Mouse (Mus musculus) left cerebral cortex, postnatal 36 days (tissue): Measurements from ENCODE around the gene Bach2. TPM values are rescaled to one million over a fixed set of nuclear protein-coding genes. Genes with fewer than 3 reads are reported as not detected.
A peak's percentile ranks its signal among the peaks of the same experiment; 100 is the strongest.

Experiments used
- DNase-seq, 2 experiments: peaks; one replicate each; pipeline ENCODE4 v3.0.0; 2021 to 2022; ENCODE audit warnings: low spot score in 2 of 2, mixed read lengths in 1 of 2
- intact Hi-C: fragments of 180-260 bp; cut with DNase I; formaldehyde crosslinking; loops from one replicate; pipeline ENCODE4 v1.15.1; 2025
- total RNA-seq, 2 experiments: library from RNA; stranded (reverse); gene quantifications; 2 replicates each; pipeline ENCODE4 v1.2.3; 2021

Gene Bach2
- total RNA-seq, 2 experiments from 2014 or later = 12.6 to 16.0 TPM

GRCm38 (mm10) chr4:32525000-32525399 lies 286.4 kb downstream of the Bach2 start:
- intact Hi-C loops = no loop called here
- no peak for DNase-seq

DNA sequence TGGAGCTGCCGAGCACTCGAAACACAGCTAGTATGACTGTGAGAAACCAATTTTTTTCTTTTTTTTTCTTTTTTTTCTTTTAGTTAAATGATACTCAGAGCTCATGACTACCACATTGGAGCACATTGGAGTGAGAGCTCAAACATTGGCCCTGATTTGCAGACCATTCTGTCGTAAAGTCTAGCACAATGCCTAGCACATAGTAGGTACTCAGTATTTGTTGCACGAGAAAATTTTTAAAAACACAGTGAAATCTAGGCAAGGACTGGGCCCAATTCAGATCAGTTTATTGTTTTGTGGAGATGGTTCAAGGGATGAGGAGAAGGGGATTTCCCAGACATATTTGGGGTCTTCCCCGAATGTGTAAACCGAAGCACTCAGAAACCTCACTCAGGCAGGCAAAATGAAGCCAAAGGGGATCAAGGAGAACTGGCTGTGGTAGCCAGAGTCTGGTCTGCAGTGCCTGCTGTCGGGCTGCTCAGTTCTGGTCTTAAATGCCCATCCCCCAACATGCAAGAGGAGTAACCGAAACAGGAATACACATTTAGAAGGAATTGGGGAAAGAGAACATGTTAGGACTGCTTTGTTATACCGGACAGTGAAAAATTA lies 287.7 kb downstream of the Bach2 start:
- no peak for DNase-seq
- intact Hi-C loops = no loop called here

GRCm38 (mm10) chr4:32529443-32529995 lies 290.9 kb downstream of the Bach2 start:
- DNase-seq = no peak
- intact Hi-C loops = no loop called here

DNA sequence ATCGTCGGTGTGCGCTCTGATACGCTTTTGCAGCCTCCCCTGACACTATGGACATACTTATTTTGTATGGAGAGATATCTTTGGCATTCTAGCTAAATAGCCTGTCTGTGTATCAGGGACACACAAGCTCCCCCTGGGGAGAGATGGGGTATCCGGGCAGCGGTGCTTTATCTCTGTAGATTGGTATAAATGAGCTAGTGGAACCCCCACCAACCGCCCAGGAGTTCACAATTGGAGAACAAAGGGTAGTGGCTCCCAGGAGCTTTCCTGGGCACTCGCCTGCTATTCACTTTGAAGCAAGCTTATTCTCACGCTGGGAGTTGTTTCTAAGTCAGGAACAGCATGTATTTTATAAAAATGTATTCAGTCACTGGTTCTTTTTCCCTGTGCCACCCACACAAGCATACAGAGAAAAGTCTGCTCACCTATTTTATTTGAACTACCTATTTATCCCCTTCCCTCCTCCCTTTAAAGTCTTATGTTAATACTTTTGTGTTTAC lies 291.9 kb downstream of the Bach2 start:
- DNase-seq = peak; percentile 23 to 42

GRCm38 (mm10) chr4:32530921-32531846 lies 292.6 kb downstream of the Bach2 start:
- DNase-seq = peak; percentile 50 to 58
- intact Hi-C loops = loop anchor here (5.0 to 10.0 kb wide), 2 partner anchors 99 to 476 kb away; no protein-coding TSS in a partner anchor

More for the DNA sequence above, 291.9 kb downstream of the Bach2 start:
- intact Hi-C loops = loop anchor here (5.0 to 10.0 kb wide), 2 partner anchors 98 to 476 kb away; no protein-coding TSS in a partner anchor

DNA sequence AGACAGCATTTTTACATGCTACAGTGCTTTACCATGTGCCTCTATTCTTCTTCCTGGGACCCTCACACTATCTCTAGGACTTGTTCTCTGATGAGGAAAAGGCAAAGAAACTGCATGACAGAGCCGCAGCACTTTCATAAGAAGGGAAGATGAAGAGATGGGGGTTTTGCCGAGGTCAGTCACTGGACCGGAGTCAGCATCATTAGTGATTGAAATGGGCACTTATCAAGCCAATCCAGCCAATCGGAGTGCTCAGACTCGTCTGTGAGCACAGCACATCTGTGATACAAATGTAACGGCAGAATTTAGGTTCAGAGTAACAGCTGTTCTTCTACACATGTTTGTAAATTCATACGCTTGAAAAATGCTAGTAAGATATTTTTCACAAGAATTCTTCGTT lies 293.5 kb downstream of the Bach2 start:
- intact Hi-C loops = loop anchor here (5.0 to 10.0 kb wide), 2 partner anchors 100 to 477 kb away; no protein-coding TSS in a partner anchor
- DNase-seq = no peak

GRCm38 (mm10) chr4:32533735-32534134 lies 295.1 kb downstream of the Bach2 start:
- no peak for DNase-seq
- intact Hi-C loops = loop anchor here (5.0 to 10.0 kb wide), 2 partner anchors 101 to 479 kb away; no protein-coding TSS in a partner anchor

- intact Hi-C loops = loop anchor here (5.0 to 10.0 kb wide), 2 partner anchors 288 to 481 kb away; no protein-coding TSS in a partner anchor
- no peak for DNase-seq
These were observed 297.0 kb downstream of the Bach2 start for GRCm38 (mm10) chr4:32535626-32536025.

DNA sequence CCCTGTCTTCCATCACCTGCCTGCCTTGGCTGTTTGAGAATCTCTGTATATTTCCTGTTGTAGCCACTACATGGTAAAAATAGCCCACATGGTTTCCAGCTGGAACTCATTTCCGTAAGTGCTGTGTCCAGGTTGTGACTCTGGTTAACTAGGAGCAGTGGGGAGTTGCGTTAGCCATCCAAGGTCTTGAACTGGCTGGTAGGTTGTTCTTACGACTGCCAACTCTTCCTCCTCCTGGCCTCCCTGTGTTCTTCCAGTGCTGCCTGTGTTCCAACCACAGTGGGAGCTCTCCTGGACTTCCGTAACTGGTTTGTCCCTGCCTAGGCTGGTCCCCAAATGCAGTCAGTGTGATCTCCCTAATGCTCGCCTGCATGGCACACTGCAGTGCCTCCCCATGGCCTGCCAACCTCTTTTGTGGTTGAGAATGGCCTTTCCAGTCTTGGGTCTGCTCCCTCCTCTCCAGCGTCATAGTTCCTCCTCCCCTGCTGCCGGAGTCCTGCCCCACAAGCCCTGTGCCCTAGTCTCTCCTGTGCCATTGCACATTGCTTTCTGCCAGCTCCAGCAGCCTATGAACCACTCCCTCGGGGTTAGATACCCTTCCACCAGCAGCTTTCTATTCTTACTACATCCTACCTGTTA lies 298.4 kb downstream of the Bach2 start:
- intact Hi-C loops = loop anchor here (5.0 to 10.0 kb wide), 2 partner anchors 290 to 482 kb away; no protein-coding TSS in a partner anchor
- no peak for DNase-seq

GRCm38 (mm10) chr4:32538088-32538487 lies 299.5 kb downstream of the Bach2 start:
- DNase-seq = peak; percentile 31 to 37
- intact Hi-C loops = loop anchor here (5.0 to 10.0 kb wide), 2 partner anchors 291 to 483 kb away; no protein-coding TSS in a partner anchor

DNA sequence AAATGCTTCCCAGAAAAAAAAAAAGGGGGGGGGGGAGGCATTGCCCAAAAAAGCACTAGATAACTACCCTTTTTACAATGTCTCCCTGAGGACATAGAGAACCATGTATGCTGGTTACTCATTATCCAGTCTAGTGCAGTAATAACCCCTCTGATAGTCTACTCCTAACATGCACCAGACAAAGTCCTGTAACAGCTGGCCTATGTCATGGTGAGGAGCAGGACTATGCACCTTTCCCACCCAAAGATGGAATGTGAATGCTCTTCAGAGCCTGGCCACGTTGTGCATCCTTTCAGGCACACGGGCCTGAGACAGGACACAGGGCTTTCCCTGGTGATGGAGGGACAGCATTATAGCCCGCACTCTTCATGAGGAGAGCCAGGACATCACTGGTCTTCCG lies 299.9 kb downstream of the Bach2 start:
- intact Hi-C loops = loop anchor here (5.0 to 10.0 kb wide), 2 partner anchors 291 to 484 kb away; no protein-coding TSS in a partner anchor
- no peak for DNase-seq

GRCm38 (mm10) chr4:32538987-32539386 lies 300.4 kb downstream of the Bach2 start:
- no peak for DNase-seq
- intact Hi-C loops = loop anchor here (5.0 to 10.0 kb wide), 2 partner anchors 292 to 484 kb away; no protein-coding TSS in a partner anchor

GRCm38 (mm10) chr4:32544821-32545545 lies 306.4 kb downstream of the Bach2 start:
- no peak for DNase-seq
- intact Hi-C loops = loop anchor here (5.0 kb wide), 1 partner anchor 393 kb away; no protein-coding TSS in a partner anchor

DNA sequence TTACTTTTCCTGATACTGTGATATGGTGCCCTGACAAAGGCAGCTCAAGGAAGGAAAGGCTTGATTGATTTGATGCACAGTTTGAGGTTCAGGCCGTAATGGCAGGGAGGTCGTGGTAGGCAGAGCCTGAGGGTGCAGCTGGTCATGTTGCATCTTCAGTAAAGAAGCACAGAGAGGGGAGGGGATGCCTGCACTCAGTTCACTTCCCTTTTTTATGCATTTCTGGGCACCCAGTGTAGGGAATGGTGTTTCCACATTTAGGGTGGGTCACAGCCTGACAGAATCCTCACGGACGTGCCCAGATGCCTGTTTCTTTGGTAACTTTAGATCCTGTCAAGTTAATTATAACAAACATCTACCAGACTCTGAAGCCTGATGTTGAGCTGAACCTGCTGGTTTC lies 306.9 kb downstream of the Bach2 start:
- DNase-seq = no peak
- intact Hi-C loops = no loop called here

- intact Hi-C loops = no loop called here
- DNase-seq = no peak
These were observed 310.5 kb downstream of the Bach2 start for GRCm38 (mm10) chr4:32549150-32549549.

DNA sequence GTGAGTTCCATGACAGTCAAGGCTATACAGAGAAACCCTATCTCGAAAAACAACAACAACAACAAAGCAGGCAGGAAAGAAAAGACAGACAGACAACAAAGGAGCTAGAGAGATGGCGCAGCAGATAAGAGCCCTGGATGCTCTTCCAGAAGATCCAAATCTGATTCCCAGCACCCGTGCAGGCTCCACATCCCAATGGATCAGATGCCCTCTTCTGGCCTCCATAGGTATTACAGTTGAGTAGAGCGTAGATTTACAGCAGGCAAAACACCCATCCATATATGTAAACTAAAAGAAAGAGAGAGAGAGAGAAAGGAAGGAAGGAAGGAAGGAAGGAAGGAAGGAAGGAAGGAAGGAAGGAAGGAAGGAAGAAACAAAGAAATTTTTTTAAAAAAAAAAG lies 312.7 kb downstream of the Bach2 start:
- no peak for DNase-seq
- intact Hi-C loops = no loop called here

- intact Hi-C loops = no loop called here
- DNase-seq = no peak
These were observed 316.9 kb downstream of the Bach2 start for GRCm38 (mm10) chr4:32555506-32555905.

- no peak for DNase-seq
- intact Hi-C loops = no loop called here
These were observed 321.6 kb downstream of the Bach2 start for GRCm38 (mm10) chr4:32560246-32560645.
